Mouse (Mus musculus): ENCODE data around the gene Agtr2. TPM values are rescaled to one million over a fixed set of nuclear protein-coding genes. Genes with fewer than 3 reads are reported as not detected.
A peak's percentile ranks its signal among the peaks of the same experiment; 100 is the strongest.
"Not testable (repeated sequence)": the region's sequence is repeated elsewhere in the genome, so short reads cannot be mapped to it uniquely, and the experiment has no call there.

Agtr2 gene
- total RNA-seq (2021): not detected
- long read RNA-seq, experiment 1: 0 reads
- long read RNA-seq, experiment 2: 0 reads

- intact Hi-C loops (cut with DNase I): no loop called here
- H3K27ac ChIP-seq: no peak within 1 kb of the TSS
- DNase-seq: no peak
- TF ChIP-seq CTCF (IDR thresholded peaks at IDR 0.05): no peak
- peak within 1 kb of the TSS; percentile 17; the same call in 1 of the 2 replicates for H3K4me3 ChIP-seq
Observed at GRCm38 (mm10) chrX:21484414-21484813, at the start of gene Agtr2. Gene Agtr2 (plus strand): TSS chrX:21484544.

- intact Hi-C loops (cut with DNase I): no loop called here
- TF ChIP-seq CTCF (IDR thresholded peaks at IDR 0.05): no peak
- no peak for DNase-seq
- Histone ChIP-seq H3K27ac (no peak overlapping the region), H3K4me3 (no peak overlapping the region)
Observed at GRCm38 (mm10) chrX:21452519-21452918, 31.8 kb upstream of the Agtr2 start.

- Histone ChIP-seq H3K27ac (no peak overlapping the region), H3K4me3 (no peak overlapping the region)
- intact Hi-C loops (cut with DNase I): no loop called here
- TF ChIP-seq CTCF (IDR thresholded peaks at IDR 0.05): no peak
- no peak for DNase-seq
Observed at GRCm38 (mm10) chrX:21488111-21488510, 3.8 kb downstream of the Agtr2 start.

- Histone ChIP-seq H3K4me3 (no peak overlapping the region), H3K27ac (no peak overlapping the region)
- intact Hi-C loops (cut with DNase I): no loop called here
- no peak for DNase-seq
- peak; percentile 33 for TF ChIP-seq CTCF (IDR thresholded peaks at IDR 0.05)
Observed at GRCm38 (mm10) chrX:21500242-21500641, 15.9 kb downstream of the Agtr2 start.

GRCm38 (mm10) chrX:21507333-21507732 is 23.0 kb downstream of the Agtr2 start:
- H3K27ac ChIP-seq; DNase-seq; H3K4me3 ChIP-seq; intact Hi-C loops (cut with DNase I): not testable (repeated sequence)

GRCm38 (mm10) chrX:21522590-21522989 is 38.2 kb downstream of the Agtr2 start:
- intact Hi-C loops (cut with DNase I): no loop called here
- H3K4me3 ChIP-seq: no peak overlapping the region

More at GRCm38 (mm10) chrX:21522590-21522989, 38.2 kb downstream of the Agtr2 start:
- DNase-seq: no peak
- H3K27ac ChIP-seq: no peak overlapping the region
- TF ChIP-seq CTCF (IDR thresholded peaks at IDR 0.05): no peak

Other genes with a start within 250 kb of the Agtr2 start
- gene Slc6a14, start 230.4 kb downstream of the Agtr2 start, total RNA-seq (2021): not detected